Mouse (Mus musculus) CD4-positive, CD25-positive, alpha-beta regulatory T cell (primary cell): ENCODE results near the gene Nfix. TPM values are rescaled to one million over a fixed set of nuclear protein-coding genes. Genes with fewer than 3 reads are reported as not detected.

ENCODE experiments used
- polyA plus RNA-seq: library from polyadenylated mRNA; unstranded; fragments of 100-300 nt; shearing (Covaris generic); gene quantifications from one replicate; pipeline ENCODE4 v1.2.1, GENCODE M21; 2017

Nfix gene
- 12.6 TPM for polyA plus RNA-seq

DNA sequence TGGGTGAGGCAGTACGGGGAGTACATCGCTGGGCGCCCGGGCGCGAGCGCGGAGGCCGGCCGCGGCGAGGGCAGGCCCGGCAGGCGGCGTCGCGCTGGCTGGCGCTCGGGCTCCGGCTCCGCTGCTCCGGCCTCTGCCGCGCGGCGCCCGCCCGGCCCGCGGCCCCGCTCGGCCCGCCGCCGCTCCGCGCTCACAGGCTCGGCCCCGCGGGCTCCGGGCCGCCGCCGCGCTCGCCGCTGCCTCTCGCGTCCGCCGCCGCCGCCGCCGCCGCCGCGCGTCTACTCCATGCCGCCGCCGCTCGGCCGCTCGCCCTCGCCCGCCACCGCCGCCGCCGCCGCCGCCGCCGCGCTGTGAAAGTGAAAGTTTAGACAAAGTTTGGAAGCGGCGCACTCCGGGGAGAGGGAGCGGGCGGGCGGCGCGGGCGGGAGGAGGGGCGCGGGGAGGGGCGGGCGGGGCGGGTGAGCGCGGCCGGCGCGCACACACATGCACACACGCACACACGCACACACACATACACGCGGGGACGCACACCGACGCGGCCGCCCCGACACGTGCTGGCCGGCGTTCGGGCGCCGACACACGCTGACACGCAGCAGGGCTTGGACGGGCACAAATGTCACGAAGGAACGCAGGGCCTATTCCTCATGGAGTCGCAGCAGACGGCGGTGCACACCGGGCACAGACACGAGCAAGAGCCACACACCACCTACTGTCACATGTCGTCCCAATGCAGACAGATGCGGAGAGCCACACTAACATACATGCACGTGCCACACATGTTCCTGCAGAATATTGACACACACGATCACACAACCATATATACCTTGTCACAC is at the start of gene Nfix:
TSS of gene Nfix (minus strand) at position 346 of the 833 bp plus-strand sequence.

GRCm38 (mm10) chr8:84846722-84847572 is 46.8 kb upstream of the Nfix start, which contains the start of gene Calr:
Gene Calr (minus strand): TSS chr8:84846934.

DNA sequence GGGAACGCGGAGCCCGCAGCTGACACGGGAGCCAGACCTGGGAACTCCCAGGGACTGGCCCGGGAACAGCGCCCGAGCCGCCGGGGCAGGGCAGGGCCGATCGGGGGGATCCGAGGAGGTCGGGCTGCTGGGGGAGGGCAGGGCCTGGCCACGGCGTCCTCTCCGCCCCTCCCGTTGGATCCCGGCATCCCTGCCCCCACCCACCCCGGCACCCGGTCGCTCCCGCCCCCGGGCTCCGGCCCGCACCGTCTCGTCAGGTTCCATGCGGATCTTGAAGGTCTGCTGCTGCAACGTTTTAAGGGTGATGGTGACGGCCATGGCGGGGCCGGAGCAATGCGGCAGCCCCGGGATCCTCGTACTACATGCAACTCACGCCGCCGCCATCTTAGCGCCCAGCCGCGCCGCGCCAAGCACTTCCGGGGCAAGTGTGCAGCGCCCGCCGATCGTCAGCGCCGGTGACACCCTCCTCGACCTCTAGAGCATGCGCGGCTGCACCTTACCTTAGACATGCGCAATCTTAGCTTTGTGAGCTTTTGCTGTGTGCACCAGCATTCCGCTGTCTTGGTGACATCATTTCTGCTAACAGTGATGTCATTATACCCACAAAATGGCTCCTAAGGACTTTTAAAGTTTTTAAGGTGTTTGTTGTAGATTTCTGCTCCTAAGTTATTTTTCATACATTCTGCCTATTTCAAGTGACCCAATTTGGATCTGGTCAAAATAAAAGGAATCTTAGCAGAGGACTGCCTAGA is 40.3 kb upstream of the Nfix start, which contains the start of gene Rad23a:
TSS of gene Rad23a (minus strand) at position 418 of the 752 bp plus-strand sequence.

DNA sequence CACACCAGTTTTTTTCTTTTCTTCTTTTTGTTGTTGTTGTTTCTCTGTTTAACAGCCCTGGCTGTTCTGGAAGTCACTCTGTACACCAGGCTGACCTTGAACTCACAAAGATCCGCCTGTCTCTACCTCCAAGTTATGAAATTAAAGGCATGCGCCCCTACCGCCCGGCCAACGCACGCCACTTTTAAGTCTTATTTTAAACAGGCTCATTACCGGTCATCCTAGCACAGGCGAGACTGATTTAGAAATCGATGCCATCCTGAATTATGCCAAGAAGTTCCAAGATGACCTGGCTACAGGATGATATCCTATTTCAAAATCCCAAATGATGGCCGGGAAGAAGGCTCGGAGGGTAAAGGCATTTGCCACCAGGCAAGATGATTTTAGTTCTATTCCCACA is 31.3 kb upstream of the Nfix start, which contains the start of gene Gadd45gip1:
TSS of gene Gadd45gip1 (plus strand) at position 33 of the 400 bp plus-strand sequence.

GRCm38 (mm10) chr8:84822723-84823122 is 22.6 kb upstream of the Nfix start, which contains the start of gene Dand5:
Gene Dand5 (minus strand): TSS chr8:84822823.

DNA sequence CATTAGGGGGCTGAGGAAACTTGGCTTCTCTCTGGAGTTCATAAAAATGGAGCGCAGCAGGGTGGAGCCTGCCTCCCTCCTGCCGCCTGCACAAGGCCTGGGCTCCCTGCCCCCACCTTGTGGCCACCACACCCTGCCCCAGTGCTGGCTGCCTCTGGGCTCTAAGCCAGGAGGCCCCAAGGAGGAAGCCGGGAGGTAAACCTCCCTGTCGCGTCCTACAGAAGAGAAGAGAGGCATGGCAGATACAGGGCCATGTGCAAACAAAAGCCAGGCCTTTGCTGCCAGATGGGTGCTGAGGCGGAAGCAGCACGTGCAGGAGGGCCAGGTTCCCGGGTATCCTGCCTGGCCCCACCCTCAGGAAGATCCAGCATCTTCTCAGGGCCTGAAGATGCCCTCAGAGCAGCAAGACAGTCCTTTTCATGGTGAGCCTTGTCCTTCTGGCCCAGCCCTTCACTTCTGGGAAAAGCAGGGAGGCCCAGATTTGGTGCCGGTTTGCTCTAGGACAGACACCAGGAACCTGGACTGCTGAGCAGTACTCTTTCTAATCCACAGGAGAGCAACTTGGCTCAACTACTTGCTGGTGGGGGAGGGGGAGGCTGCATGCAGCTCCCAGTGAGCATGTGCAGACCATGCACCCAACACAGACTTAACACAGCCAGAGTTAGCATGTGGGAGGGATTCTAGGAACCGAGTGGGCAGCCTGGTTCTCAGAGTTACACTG is 77.1 kb downstream of the Nfix start, which contains the start of gene G430095P16Rik:
TSS of gene G430095P16Rik (plus strand) at position 158 of the 721 bp plus-strand sequence.

DNA sequence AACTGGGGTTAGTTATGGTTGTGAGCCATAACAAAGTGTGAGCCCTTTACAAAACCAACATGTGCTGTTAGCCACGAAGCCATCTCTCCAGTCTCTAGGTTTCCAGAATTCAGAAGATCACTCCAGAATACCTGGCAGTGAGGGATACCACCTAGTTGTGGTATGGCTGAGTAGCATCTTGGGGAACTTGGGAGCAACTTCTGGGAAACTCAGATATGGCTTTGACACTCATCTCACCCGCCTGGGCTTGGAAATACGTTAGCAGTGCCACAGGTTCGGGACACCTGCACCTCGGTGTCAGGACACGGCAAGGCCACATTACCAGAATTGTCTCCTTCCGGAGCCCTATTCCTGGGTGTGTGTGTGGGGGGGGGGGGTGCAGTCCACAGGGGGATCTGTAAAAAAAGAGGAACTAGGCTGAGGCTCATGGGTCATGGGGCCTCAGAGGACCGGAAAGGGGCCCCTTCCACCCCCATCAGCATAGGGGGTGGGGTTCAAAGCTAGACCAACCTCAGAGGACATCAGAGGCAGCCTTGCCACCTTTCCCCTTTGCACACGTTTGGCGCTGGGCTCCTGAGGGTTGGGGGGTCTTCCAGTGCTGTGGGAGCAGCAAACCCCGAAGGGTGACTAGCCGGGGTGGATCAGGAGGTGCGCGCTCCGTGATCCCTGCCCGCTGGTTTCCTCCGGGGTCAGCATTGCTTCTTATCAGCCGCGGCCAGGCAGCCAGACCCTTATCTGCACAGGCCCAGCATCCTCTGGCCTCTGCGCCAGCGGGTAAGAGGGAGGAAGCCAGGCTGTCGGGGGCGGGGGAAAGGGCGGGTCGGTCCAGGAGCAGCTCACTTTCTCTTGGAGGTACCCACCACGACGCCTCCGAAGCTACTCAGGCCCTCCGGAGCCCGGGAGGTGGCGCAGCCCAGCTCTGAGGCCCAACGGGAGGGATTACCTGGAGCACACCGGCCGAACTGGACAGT is 98.9 kb downstream of the Nfix start, which contains the start of gene Lyl1:
TSS of gene Lyl1 (plus strand) at position 517 of the 971 bp plus-strand sequence.

DNA sequence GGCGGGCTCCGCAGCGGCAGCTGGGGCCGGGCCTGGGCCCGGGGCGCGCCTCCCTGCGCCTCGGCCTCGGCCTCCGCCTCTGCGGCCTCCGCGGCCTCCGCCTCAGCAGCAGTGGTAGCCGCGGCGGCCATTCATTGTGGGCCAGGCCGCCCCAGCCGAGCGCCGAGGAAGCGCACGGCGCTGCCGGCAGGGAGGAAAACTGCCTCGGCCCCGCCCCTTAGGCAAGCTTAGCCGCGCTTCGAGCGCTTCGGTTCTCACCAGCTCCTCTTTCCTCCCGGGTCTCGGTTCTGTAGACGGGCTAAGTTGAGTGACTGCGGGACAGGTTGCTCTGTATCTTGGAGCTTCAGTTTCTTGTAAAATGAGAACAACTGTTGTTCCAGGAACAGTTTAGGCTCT is 112.4 kb downstream of the Nfix start, which contains the start of gene Nacc1:
TSS of gene Nacc1 (minus strand) at position 158 of the 396 bp plus-strand sequence.

DNA sequence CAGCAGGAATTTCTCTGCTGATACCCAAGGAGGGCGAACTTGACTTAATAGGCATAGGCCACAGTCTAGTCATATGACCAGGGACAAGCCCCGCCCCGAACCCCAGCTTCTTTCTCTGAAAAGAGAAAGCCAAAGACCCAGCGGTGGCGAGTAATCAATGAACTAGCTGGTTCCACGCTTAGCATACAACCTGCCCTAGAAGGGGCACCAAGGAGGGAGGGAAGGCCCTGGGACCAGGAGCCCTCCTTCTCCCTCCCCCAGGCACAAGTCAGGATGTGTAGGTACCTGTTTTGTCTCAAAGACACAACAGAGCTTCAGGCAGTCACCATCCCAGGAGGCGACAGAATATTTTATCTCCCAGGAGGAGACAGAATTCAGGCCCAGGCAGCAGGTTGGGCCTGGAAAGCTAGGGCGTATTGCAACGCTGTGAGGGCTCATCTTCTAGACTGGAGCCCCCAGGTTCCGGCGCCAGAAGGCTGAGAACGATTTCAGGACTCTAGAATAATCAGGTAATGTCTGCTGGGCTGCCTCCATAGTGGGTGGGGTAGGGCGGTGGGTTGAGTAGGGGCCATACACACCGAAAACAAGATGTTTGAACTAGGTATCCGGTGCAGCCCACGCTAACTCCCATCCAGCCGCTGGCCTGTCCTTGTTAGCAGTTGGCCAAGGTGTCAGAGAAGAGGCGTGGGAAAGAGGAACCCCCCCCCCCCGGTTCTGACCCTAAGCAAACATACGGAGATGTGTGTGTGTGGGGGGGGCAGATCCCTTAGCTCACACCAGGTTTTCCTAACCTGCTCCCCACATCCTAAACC is 113.7 kb downstream of the Nfix start, which contains the start of gene Trmt1:
TSS of gene Trmt1 (plus strand) at position 117 of the 812 bp plus-strand sequence.

DNA sequence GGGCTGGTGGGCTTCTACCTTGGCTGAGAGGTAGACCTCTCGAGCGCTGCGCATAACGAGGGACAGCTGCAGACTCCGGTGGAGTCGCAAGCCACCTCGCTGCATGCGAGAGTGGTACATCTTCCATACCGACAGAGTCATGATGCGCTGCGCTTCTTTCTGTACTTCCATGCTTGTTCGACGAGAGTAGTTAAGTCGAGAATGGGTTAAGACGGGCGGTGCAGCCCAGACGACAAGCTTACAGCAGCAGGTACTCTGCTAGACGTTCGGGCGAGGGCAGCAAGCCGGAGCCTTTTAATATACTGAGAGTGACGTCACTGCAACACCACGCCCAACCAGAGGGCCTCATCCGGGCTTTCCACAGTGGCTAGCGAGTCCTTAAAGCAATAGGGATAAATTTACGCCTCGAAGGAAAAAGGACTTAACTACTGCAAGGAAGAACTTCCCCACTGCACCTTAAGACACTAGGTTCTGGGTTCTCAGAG is 137.5 kb downstream of the Nfix start, which contains the start of gene Ier2:
TSS of gene Ier2 (minus strand) at position 272 of the 485 bp plus-strand sequence.

Other genes starting within 250 kb of the Nfix start
- 290 TPM for gene Ier2, start 137.5 kb downstream of the Nfix start, polyA plus RNA-seq
- gene Trmt1, start 114.0 kb downstream of the Nfix start, polyA plus RNA-seq = 59.3 TPM
- gene Nacc1, start 112.5 kb downstream of the Nfix start, polyA plus RNA-seq = 19.2 TPM
- gene Lyl1, start 98.9 kb downstream of the Nfix start, polyA plus RNA-seq = 0.78 TPM
- 28.5 TPM for gene G430095P16Rik, start 77.3 kb downstream of the Nfix start, polyA plus RNA-seq
- gene Dand5, start 22.5 kb upstream of the Nfix start, polyA plus RNA-seq = 6.6 TPM
- 33.5 TPM for gene Gadd45gip1, start 31.2 kb upstream of the Nfix start, polyA plus RNA-seq
- gene Rad23a, start 40.3 kb upstream of the Nfix start, polyA plus RNA-seq = 212 TPM
- gene Calr, start 46.6 kb upstream of the Nfix start, polyA plus RNA-seq = 491 TPM
- 102 TPM for gene Farsa, start 56.6 kb upstream of the Nfix start, polyA plus RNA-seq
- 4.5 TPM for gene Syce2, start 71.8 kb upstream of the Nfix start, polyA plus RNA-seq
- 39.3 TPM for gene Gcdh, start 93.6 kb upstream of the Nfix start, polyA plus RNA-seq
- 0.16 TPM for gene Klf1, start 101.6 kb upstream of the Nfix start, polyA plus RNA-seq
- 14.6 TPM for gene Dnase2a, start 108.2 kb upstream of the Nfix start, polyA plus RNA-seq
- 1.2 TPM for gene Mast1, start 137.0 kb upstream of the Nfix start, polyA plus RNA-seq
- gene Rtbdn, start 146.6 kb upstream of the Nfix start, polyA plus RNA-seq = 0.19 TPM
- not detected for gene Gm49661, start 169.1 kb upstream of the Nfix start, polyA plus RNA-seq
- 181 TPM for gene Prdx2, start 169.2 kb upstream of the Nfix start, polyA plus RNA-seq
- 99.4 TPM for gene Rnaseh2a, start 169.4 kb upstream of the Nfix start, polyA plus RNA-seq
- 673 TPM for gene Junb, start 178.4 kb upstream of the Nfix start, polyA plus RNA-seq
- gene Hook2, start 190.3 kb upstream of the Nfix start, polyA plus RNA-seq = 10.7 TPM
- gene Best2, start 214.2 kb upstream of the Nfix start, polyA plus RNA-seq = not detected
- 52.2 TPM for gene Asna1, start 224.9 kb upstream of the Nfix start, polyA plus RNA-seq
- 206 TPM for gene Trir, start 226.5 kb upstream of the Nfix start, polyA plus RNA-seq
- gene Tnpo2, start 236.6 kb upstream of the Nfix start, polyA plus RNA-seq = 34.3 TPM